Mouse (Mus musculus) common myeloid progenitor, adult 5-6 weeks (primary cell): ENCODE data around the gene Ppy. TPM values are rescaled to one million over a fixed set of nuclear protein-coding genes. Genes with fewer than 3 reads are reported as not detected.

Experiments
- ATAC-seq: replicated peaks from 2 replicates; pipeline ENCODE4 v1.8.0; 2016; ENCODE audit warnings: low read depth, mild to moderate bottlenecking, moderate TSS enrichment, inconsistent platforms; ENCODE audit not compliant: poor library complexity, severe bottlenecking
- total RNA-seq: library from RNA; stranded (forward); fragments of 200-1000, 187-1606 nt; gene quantifications from 2 replicates; pipeline ENCODE4 v1.2.3, GENCODE M21; 2017

The Ppy gene
- total RNA-seq, 1 experiment from 2014 or later, result not detected

DNA sequence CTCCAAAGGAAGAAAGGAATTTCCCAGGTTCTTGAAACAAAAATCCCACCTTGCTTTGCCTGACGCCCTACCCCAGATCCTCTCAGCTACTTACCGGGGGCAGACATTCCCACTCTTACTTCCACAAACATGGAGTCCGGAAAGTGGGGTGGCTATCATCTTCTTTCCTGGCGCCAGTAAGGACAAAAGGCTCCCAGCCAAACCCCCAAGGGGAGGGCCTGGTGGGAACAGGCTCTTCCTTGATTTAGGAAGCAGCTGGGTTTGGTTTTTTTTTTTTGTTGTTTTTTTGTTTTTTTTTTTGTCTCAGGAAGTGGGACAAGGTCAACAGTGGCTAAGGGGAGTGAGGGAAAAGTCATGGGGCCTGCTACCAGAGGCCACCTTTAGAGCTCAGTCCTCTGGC, 49.6 kb downstream of the Ppy start:
- no peak for ATAC-seq

Other genes with a start within 250 kb of the Ppy start
- gene Meox1, start 206.9 kb downstream of the Ppy start, total RNA-seq, result not detected in 2 replicates
- gene Sost, start 134.3 kb downstream of the Ppy start, total RNA-seq, result not detected in 2 replicates
- not detected in 2 replicates for gene Cfap97d1, start 117.0 kb downstream of the Ppy start, total RNA-seq
- gene Dusp3, start 114.3 kb downstream of the Ppy start, total RNA-seq, result 2.0 and 6.6 TPM in 2 replicates
- gene Mpp3, start 72.9 kb downstream of the Ppy start, total RNA-seq, result not detected in 2 replicates
- gene Cd300lg, start 59.8 kb downstream of the Ppy start, total RNA-seq, result 0.10 and 0.78 TPM in 2 replicates
- 0.50 and 0.58 TPM in 2 replicates for gene Mpp2, start 12.8 kb downstream of the Ppy start, total RNA-seq
- gene Pyy, start 6.5 kb upstream of the Ppy start, total RNA-seq, result not detected in 2 replicates
- gene Nags, start 44.2 kb upstream of the Ppy start, total RNA-seq, result 0.53 and 1.7 TPM in 2 replicates
- gene Tmem101, start 55.1 kb upstream of the Ppy start, total RNA-seq, result 11.3 and 21.5 TPM in 2 replicates
- 62.2 and 71.8 TPM in 2 replicates for gene Lsm12, start 84.0 kb upstream of the Ppy start, total RNA-seq
- gene G6pc3, start 88.3 kb upstream of the Ppy start, total RNA-seq, result 45.2 and 51.6 TPM in 2 replicates
- gene Hdac5, start 128.8 kb upstream of the Ppy start, total RNA-seq, result 20.7 and 26.0 TPM in 2 replicates
- 4.8 and 5.3 TPM in 2 replicates for gene BC030867, start 147.6 kb upstream of the Ppy start, total RNA-seq
- gene Asb16, start 167.4 kb upstream of the Ppy start, total RNA-seq, result 0.18 and 1.5 TPM in 2 replicates
- 24.4 and 27.5 TPM in 2 replicates for gene Tmub2, start 183.6 kb upstream of the Ppy start, total RNA-seq
- 19.4 and 30.4 TPM in 2 replicates for gene Atxn7l3, start 195.3 kb upstream of the Ppy start, total RNA-seq
- gene Ubtf, start 218.4 kb upstream of the Ppy start, total RNA-seq, result 173 and 184 TPM in 2 replicates